Mouse (Mus musculus) midbrain, embryonic 11.5 days (tissue): ENCODE results near the gene Mrpl14. TPM values are rescaled to one million over a fixed set of nuclear protein-coding genes. Genes with fewer than 3 reads are reported as not detected.

Experiments
- ATAC-seq: fragments of 200-750 bp; cut with Nextera tagmentation; 2 replicates; pipeline ENCODE4 v1.8.0; 2017; ENCODE audit warnings: moderate TSS enrichment, moderate library complexity; ENCODE audit not compliant: low FRiP score
- DNase-seq: peaks from one replicate; pipeline ENCODE4 v3.0.0; 2015; ENCODE audit warnings: low spot score; ENCODE audit errors: missing footprints
- H3K27ac ChIP-seq: fragments of 300-500 bp; sonication (generic); 2 replicates; pipeline ENCODE4 v1.5.1; 2014; ENCODE audit warnings: low read depth, low read length
- H3K27me3 ChIP-seq: fragments of 300-500 bp; sonication (generic); 2 replicates; pipeline ENCODE4 v1.6.1; 2014; ENCODE audit warnings: mild to moderate bottlenecking, low read length, moderate library complexity, mixed read lengths; ENCODE audit not compliant: control insufficient read depth, insufficient read depth
- H3K36me3 ChIP-seq: fragments of 300-500 bp; sonication (generic); 2 replicates; pipeline ENCODE4 v1.6.1; 2014; ENCODE audit warnings: mild to moderate bottlenecking, low read length, moderate library complexity, mixed read lengths; ENCODE audit not compliant: control insufficient read depth, insufficient read depth
- H3K4me1 ChIP-seq: fragments of 300-500 bp; sonication (generic); 2 replicates; pipeline ENCODE4 v1.6.1; 2014; ENCODE audit warnings: low read length; ENCODE audit not compliant: control insufficient read depth, insufficient read depth
- H3K4me2 ChIP-seq: fragments of 300-500 bp; sonication (generic); 2 replicates; pipeline ENCODE4 v1.6.1; 2014; ENCODE audit warnings: mild to moderate bottlenecking, moderate library complexity
- H3K4me3 ChIP-seq: fragments of 300-500 bp; sonication (generic); 2 replicates; pipeline ENCODE4 v1.5.1; 2014; ENCODE audit warnings: low read depth, low read length
- H3K9ac ChIP-seq: fragments of 300-500 bp; sonication (generic); 2 replicates; pipeline ENCODE4 v1.6.1; 2014; ENCODE audit warnings: low read length
- H3K9me3 ChIP-seq: fragments of 300-500 bp; sonication (generic); 2 replicates; pipeline ENCODE4 v1.6.1; 2016; ENCODE audit warnings: low read length; ENCODE audit not compliant: control insufficient read depth
- WGBS: fragments of 180-500 bp; shearing (Covaris S2); extraction: QIAGEN DNeasy Blood & Tissue Kit; methylation state at CpG from one replicate; pipeline ENCODE4 v1.1.7; 2014; 5-methylcytosine and 5-hydroxymethylcytosine counted together
- polyA plus RNA-seq: library from polyadenylated mRNA; unstranded; fragments of >200 nt; fragmentation: Nextera tagmentation; extraction: Ambion mirVana; gene quantifications from 2 replicates; pipeline ENCODE4 v1.2.1, GENCODE M21; 2014

Gene Mrpl14
- polyA plus RNA-seq, 1 experiment from 2014 or later = 114 TPM

DNA sequence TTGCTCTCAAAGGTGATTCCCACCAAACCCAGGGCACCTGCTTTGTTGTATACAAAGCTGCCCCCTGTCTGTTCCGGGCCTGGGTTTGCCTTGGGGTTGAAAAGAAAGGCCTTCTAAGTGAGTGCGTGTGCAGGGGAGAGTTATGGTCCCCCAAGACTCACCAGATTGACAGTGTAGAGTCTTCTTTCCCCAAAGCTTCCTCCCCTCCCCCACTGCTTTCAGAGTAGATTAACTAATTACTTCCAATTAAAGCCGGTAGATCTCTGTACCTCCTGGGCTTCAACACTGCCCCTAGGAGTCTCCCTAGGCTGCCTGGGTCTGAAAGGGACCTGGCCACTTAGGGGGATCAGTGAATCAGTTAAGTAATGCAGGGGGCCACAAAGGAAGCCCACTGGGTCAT lies 48.2 kb downstream of the Mrpl14 start:
- Histone ChIP-seq H3K4me1 (peaks cover 32% of the 10 kb centered on the region), H3K9me3 (no peaks in the 10 kb centered on the region), H3K4me2 (peak overlapping the region; percentile 63; the same call in 1 of the 2 replicates), H3K27ac (no peak overlapping the region), H3K36me3 (no peaks in the 10 kb centered on the region), H3K9ac (peak overlapping the region; percentile 71), H3K27me3 (peaks cover 13% of the 10 kb centered on the region), H3K4me3 (no peak overlapping the region)
- ATAC-seq (no peak), DNase-seq (no peak)
- whole genome bisulfite sequencing = 4% methylated on average over 3 of the region's 3 CpGs

DNA sequence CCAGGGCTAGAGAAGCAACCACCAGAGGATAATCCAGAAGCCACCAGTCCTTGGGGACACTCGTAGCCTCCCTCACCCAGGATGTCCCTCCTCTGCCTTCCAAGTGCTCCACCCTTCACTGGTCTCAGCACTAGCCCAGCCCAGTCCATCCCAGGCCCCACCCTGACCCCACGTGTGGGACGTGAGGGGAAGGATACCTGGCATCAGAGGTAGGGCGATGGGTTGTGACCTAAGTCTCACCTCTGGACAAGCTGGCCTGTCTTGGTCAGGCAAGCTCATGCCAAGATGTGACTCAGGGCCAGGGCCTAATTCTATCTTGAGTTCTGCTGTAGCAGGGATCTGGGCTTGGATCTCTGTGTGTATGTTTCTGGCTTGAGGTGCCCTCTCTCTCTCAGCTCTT lies 48.8 kb downstream of the Mrpl14 start:
- WGBS = 59% methylated on average over 4 of the region's 4 CpGs
- no peak overlapping the region for H3K4me3 ChIP-seq
- H3K27me3 ChIP-seq = peaks cover 13% of the 10 kb centered on the region
- H3K4me2 ChIP-seq = no peak overlapping the region
- no peaks in the 10 kb centered on the region for H3K36me3 ChIP-seq
- H3K4me1 ChIP-seq = peaks cover 32% of the 10 kb centered on the region
- no peaks in the 10 kb centered on the region for H3K9me3 ChIP-seq
- no peak for DNase-seq
- no peak for ATAC-seq
- H3K9ac ChIP-seq = no peak overlapping the region; the same call in 1 of the 2 replicates
- no peak overlapping the region for H3K27ac ChIP-seq

DNA sequence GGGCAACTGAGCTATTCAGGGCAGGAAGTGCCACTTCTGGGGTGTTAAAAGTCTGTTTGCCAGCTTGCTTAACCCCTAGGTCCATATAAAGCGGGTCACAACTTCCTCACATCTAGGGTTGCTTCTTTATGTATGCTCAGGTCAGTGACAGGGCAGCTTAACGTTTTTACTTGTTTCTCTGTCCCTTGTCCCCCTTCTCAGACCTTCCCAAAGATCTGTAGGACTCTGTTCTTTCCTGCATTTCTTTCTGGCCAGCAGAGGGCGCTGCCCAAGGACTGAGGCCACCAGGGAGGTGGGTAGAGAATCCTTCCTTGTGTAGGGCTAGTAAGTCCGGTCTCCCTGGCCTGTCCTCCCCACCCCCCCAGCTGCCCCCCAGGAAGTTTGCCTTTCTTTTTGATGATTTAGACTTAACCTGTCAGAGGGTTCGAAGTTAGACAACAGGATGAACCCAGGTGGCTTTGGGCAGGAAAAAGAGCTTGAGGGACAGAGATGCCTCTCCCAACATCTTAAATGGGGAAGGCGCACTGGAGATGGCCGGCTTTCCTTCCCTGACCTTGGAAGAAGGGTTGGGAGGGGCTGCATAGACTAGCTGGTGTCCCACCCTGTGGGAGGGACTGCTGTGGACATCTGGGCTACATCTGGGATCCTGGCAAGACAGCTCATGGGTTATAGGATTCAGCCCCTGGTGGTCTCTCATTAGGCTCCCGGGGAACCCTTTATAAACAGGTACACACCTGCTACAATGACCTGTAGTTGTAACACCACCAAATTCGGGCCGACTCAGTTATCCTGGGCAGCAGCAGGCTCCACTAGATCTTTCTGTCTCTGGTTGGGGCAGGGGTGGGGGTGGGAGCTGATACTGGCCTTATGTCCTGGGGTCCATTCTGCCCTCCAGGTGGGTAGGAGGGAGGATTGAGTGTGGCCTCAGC lies 49.5 kb downstream of the Mrpl14 start:
- peak overlapping the region; percentile 91 for H3K27ac ChIP-seq
- H3K4me1 ChIP-seq = peaks cover 32% of the 10 kb centered on the region
- no peaks in the 10 kb centered on the region for H3K9me3 ChIP-seq
- peak overlapping the region; percentile 39 for H3K4me3 ChIP-seq
- ATAC-seq = peak; percentile 41
- H3K9ac ChIP-seq = peak overlapping the region; percentile 80
- DNase-seq = peak; percentile 99
- H3K4me2 ChIP-seq = peak overlapping the region; percentile 66
- no peaks in the 10 kb centered on the region for H3K36me3 ChIP-seq
- H3K27me3 ChIP-seq = peaks cover 13% of the 10 kb centered on the region
- 6% methylated on average over 10 of the region's 10 CpGs for WGBS

DNA sequence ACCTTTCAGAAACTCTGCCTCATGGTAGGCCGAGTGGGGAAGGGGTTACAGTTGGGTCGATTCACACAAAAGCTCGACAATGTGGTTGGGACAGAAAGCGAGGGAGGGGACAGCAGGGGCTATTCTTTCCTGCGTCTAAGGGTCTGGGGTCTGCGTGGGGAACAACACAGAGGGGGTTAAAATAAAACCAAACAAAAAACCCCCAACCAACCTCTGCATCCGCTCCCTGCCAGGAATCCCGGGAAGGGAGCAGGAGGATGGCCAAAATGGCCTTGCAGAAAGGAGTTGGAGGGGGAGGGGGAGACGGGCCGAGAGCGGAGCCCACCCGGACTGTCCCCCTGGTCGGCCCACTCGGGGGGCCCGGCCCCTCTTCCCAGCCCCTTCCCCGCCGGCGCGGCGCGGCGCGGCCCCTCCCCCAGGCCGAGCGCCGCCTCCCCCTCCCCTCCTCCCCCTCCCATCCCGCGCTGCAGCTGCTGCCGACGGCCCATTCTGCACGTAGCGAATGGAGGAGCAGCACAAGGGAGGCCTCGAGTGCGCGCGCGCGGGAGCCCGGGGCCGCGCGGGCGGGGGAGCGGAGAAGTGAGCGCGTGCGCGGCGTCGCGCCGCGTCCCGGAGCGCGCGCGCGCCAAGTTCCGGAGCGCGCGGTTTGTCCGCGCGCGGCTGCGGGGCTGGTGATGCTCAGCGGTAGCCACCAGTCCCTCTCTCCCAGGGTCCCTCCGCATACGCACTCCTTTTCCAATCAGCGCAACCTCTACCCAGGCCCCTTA lies 50.4 kb downstream of the Mrpl14 start:
- 0% methylated on average over 47 of the region's 72 CpGs for WGBS
- peak overlapping the region; percentile 66 for H3K4me2 ChIP-seq
- H3K27me3 ChIP-seq = peaks cover 13% of the 10 kb centered on the region
- DNase-seq (peak; percentile 99), ATAC-seq (peak; percentile 79)
- no peaks in the 10 kb centered on the region for H3K9me3 ChIP-seq
- peak overlapping the region; percentile 80 for H3K9ac ChIP-seq
- H3K4me3 ChIP-seq = peak overlapping the region; percentile 39
- H3K4me1 ChIP-seq = peaks cover 32% of the 10 kb centered on the region
- H3K27ac ChIP-seq = peak overlapping the region; percentile 91
- no peaks in the 10 kb centered on the region for H3K36me3 ChIP-seq

DNA sequence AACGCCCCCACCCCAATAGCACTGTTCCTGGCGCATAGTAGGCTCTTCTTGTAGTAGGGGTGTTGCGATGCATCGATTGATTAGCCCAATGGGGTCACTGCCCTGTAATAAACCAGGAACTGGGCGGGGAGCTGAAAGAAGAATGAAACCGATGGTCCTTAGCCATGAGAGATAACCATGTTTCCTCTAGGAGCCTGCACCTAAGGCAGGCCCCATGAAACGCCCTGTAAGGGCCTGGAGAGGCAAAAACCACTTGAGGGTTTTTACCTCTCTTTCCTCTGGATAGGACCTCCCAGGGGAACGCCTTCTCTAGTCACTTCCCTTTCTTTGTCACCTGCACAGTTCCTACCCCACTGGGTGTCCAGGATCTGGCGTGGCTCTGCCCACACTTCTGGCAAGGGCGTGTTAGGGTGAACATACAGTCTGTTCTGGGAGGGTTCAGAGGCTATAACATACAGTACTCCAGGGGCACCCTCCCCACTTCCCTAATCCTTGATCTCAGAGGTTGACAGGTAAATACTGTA lies 51.0 kb downstream of the Mrpl14 start:
- Histone ChIP-seq H3K27me3 (peaks cover 13% of the 10 kb centered on the region), H3K4me1 (peaks cover 32% of the 10 kb centered on the region), H3K9ac (peak overlapping the region; percentile 80), H3K27ac (peak overlapping the region; percentile 91), H3K9me3 (no peaks in the 10 kb centered on the region), H3K4me2 (peak overlapping the region; percentile 66), H3K36me3 (no peaks in the 10 kb centered on the region), H3K4me3 (peak overlapping the region; percentile 39)
- ATAC-seq (peak; percentile 6), DNase-seq (no peak)
- 13% methylated on average over 10 of the region's 10 CpGs for WGBS

DNA sequence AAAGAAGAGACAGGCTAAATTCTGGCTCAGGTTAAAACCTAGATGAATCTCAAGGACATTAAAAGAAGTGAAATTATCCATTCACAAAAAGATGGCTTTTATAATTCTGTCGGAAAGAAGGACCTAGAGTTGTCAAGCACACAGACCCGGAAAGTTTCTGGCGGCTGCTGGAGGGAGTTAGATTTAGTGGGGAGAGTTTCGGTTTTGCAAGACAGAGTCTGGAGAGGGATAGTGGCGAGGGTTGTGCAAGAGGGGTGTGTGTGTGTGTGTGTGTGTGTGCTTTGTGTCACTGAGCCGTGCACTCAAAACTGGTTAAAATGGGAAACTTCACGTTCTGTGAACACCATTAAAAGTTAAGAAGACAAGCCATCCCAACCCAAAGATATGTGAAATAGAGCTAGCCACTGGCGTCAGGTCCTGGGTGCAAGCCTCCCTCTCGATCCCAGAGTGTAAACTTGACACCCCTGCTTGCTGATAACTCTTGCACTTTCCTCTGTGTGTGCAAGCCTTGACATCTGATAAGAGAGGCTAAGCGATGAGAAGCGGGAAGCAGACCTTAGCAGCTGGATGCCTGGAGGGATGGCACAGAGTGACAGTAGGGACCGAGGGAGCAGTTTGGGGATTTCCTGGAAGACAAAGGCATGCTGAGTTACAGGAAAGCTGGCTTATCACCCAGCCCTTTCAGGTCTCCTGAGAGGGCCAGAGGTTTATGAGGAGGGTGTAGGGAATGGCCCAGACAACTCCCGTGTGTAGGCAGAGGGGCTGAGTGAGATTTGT lies 56.4 kb downstream of the Mrpl14 start:
- no peak overlapping the region for H3K4me3 ChIP-seq
- H3K9ac ChIP-seq = no peak overlapping the region
- H3K9me3 ChIP-seq = no peaks in the 10 kb centered on the region
- ATAC-seq (no peak), DNase-seq (no peak)
- H3K36me3 ChIP-seq = no peaks in the 10 kb centered on the region
- no peaks in the 10 kb centered on the region; the same call in 1 of the 2 replicates for H3K4me1 ChIP-seq
- H3K4me2 ChIP-seq = no peak overlapping the region
- WGBS = 60% methylated on average over 13 of the region's 13 CpGs
- H3K27me3 ChIP-seq = no peaks in the 10 kb centered on the region
- no peak overlapping the region for H3K27ac ChIP-seq

DNA sequence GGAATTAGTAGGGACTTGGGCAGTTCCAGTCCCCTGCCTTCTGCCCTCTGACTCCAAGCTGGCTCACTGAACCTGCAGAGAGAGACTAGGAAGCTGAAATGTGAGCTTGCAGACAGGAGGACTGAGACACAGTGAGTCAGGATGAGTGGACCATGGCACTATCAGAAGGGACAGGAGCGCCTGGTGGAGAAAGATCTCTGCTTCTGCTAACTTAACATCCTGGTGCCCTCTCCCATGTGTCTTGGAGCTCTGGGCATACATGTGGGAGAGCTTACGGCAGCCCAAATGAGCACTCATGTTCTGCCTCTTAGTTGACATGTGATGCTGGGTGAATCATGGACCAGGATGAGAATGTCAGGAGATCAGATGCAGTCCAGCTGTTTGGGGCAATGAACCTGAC lies 59.5 kb downstream of the Mrpl14 start:
- ATAC-seq (no peak), DNase-seq (no peak)
- no peaks in the 10 kb centered on the region for H3K4me1 ChIP-seq
- H3K27ac ChIP-seq = no peak overlapping the region
- WGBS = 95% methylated on average over 2 of the region's 2 CpGs
- H3K4me2 ChIP-seq = no peak overlapping the region
- H3K27me3 ChIP-seq = no peaks in the 10 kb centered on the region
- H3K4me3 ChIP-seq = no peak overlapping the region
- H3K9ac ChIP-seq = no peak overlapping the region
- H3K9me3 ChIP-seq = no peaks in the 10 kb centered on the region
- no peaks in the 10 kb centered on the region for H3K36me3 ChIP-seq

DNA sequence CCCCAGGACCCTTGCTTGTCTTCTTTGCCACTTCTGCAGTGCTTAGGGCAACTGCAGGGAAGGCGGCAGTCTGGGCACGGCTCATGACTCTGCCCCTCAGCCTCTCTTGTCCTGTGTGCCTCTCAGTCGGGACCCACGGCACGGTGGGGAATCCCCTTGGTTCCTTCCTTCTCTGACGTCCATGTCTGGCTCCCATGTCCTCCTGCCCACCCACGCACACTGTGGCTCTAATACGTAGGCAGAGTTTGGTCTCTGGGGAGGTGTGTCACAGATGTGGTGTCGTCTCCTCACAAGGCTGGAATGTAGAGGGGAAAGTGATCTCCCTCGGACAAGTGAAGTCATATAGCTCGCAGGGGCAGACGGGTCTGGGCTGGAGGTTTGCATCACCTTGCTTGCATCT lies 60.6 kb downstream of the Mrpl14 start:
- Histone ChIP-seq H3K9ac (no peak overlapping the region), H3K27me3 (no peaks in the 10 kb centered on the region), H3K4me3 (no peak overlapping the region), H3K9me3 (no peaks in the 10 kb centered on the region), H3K4me1 (no peaks in the 10 kb centered on the region), H3K27ac (no peak overlapping the region), H3K4me2 (no peak overlapping the region), H3K36me3 (no peaks in the 10 kb centered on the region)
- 76% methylated on average over 12 of the region's 12 CpGs for WGBS
- no peak for ATAC-seq
- no peak for DNase-seq
